Mouse (Mus musculus) heart, adult 2 months (tissue): ENCODE results near the gene Zfp689.

Source experiments
- CTCF ChIP-seq: fragments of 200-600 bp; IDR thresholded peaks from 2 replicates; pipeline ENCODE4 v1.8.1; 2022; ENCODE audit warnings: antibody characterized with exemption, mild to moderate bottlenecking, moderate library complexity
- EP300 ChIP-seq: fragments of 200-500 bp; IDR thresholded peaks from 2 replicates; pipeline ENCODE4 v1.6.1; 2011; ENCODE audit warnings: low read depth, low read length, control low read depth; ENCODE audit not compliant: insufficient read depth
- POLR2A ChIP-seq: fragments of 200-500 bp; IDR thresholded peaks from 2 replicates; pipeline ENCODE4 v1.6.1; 2011; ENCODE audit warnings: mild to moderate bottlenecking, low read depth, low read length, control low read depth; ENCODE audit not compliant: insufficient read depth

GRCm38 (mm10) chr7:127400355-127400754, 48.6 kb downstream of the Zfp689 start:
- no peak for TF ChIP-seq CTCF
- TF ChIP-seq POLR2A = no peak
- no peak for TF ChIP-seq EP300
